Mouse (Mus musculus): ENCODE measurements around the gene Gucd1.
"Not testable (repeated sequence)": the region's sequence is repeated elsewhere in the genome, so short reads cannot be mapped to it uniquely, and the experiment has no call there.

Gucd1 gene

GRCm38 (mm10) chr10:75535423-75535822, 17.7 kb upstream of the Gucd1 start:
- no peak for DNase-seq (ENCODE audit: low spot score in 2 of 2)

DNA sequence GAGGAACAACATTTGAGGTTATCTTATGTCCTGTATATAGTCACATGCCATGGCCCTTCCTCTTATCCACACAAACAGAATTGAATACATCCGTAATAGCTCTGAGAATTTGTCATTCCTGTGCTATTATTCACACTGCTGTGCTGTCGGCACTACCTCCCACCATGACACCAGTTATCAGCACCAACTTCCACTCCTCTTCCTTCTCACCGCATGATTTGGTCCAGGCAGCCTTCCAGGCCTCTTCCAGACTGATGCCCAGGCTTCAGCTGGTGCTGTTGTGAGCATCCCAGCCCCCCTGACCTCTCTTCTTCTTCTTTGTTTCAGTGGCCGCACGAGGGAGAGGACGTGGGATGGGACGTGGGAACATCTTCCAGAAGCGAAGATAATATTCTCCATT, 17.2 kb upstream of the Gucd1 start:
- no peak for DNase-seq (ENCODE audit: low spot score in 2 of 2)

DNA sequence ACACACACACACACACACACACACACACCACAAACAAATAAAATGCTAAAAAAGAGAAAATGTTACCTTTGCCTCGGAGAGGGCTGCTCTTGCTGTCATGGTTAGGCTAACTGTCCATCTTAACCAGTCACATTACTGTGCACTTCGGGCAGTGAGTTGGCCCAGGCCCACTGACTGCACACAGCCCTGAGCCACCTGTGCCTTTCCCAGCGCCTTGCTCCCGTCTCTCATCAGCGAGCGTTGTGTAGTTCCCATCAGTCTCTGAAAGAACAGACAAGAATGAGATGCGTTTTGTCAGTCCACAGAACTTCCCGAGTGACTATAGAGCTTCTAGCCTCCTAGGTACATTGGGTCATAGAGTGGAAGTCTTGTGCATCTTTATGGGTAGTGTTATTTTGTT, 16.4 kb upstream of the Gucd1 start:
- DNase-seq (ENCODE audit: low spot score in 2 of 2): no peak

GRCm38 (mm10) chr10:75531532-75532090, 13.8 kb upstream of the Gucd1 start:
- DNase-seq (ENCODE audit: low spot score in 2 of 2): peak; percentile 49

DNA sequence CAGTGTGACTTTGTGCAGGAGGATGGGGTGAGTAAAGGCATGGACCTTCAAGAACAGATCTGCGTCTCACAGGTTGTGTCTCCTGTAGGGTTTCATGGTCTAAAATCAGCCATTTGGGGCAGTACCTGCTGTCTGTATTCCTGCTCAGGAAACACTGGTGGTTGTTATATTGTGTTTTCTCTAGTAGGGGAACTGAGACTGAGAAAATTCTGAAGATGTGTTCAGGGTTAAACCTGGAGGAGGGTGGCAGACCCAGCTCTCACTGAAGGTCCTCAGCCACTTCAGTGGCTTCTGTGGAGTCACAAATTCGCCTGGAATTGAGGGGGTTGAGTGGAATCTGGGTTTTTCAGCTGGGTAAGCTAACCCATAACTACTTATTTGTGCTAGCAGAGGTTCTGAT, 12.6 kb upstream of the Gucd1 start:
- DNase-seq (ENCODE audit: low spot score in 2 of 2): no peak

DNA sequence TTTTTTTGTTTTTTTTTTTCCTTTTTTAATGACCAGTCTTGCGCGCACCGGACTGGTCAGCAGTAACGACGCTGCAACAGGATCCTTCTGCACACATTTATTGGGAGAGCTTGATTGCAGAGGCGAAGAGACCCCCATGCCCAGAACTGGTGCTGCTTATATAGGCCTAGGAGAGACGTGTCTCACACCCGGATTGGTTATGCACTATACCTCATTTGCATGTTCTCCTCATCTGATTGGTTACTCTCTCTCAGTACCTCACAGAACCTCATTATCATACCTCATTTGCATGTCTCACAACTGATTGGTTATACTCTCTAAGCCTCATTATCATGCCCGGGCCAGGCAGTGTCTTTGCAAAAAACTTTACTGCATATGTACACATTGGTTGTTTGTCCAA, 7.7 kb upstream of the Gucd1 start:
- DNase-seq (ENCODE audit: low spot score in 2 of 2): not testable (repeated sequence)

GRCm38 (mm10) chr10:75521643-75522042, 3.9 kb upstream of the Gucd1 start:
- DNase-seq (ENCODE audit: low spot score in 2 of 2): no peak

DNA sequence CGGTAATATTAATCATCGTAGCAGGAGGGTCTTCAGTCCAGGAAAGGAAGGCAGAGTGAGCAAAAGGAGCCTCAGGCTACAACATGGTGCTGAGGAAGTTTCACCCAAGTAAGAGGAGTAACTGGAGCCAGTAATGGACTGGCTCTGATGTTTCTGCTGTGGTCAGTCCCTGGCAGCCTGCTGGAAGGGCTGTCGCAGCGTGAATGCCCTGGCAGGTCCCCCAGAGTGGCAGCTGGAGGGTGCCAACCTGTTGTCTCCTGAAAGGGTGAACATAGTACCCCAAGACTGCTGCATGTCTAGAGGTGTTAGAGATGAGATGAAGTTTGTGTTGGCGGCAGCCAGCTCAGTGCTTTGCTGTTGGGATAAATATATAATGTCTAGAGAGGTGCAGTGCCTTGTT, 2.8 kb upstream of the Gucd1 start:
- no peak for DNase-seq (ENCODE audit: low spot score in 2 of 2)

GRCm38 (mm10) chr10:75517073-75517757, 557 bp downstream of the Gucd1 start, which contains the start of gene Snrpd3:
TSS of gene Snrpd3 (plus strand) at chr10:75517551.
- DNase-seq (ENCODE audit: low spot score in 2 of 2): peak; percentile 91 to 92

DNA sequence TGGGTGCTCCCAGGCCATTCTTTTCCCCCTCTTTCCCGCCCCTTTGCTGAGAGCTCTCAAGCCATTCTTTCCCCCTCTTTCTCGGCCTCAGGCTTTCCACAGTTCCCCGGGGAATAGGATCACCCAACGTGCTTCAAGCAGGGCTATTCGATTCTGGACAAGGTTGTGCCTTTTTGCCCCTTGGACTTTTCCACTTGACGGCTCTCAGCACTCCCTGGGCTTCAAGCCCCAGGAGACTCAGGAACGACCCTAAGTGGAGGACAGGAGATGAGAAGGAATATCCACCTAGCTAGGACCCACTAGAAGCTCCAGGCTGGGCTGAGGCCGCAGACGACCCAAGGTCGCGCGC, 1.1 kb downstream of the Gucd1 start:
- no peak for DNase-seq (ENCODE audit: low spot score in 2 of 2)

- DNase-seq (ENCODE audit: low spot score in 2 of 2): no peak
Observed at GRCm38 (mm10) chr10:75516038-75516723, 1.6 kb downstream of the Gucd1 start.

DNA sequence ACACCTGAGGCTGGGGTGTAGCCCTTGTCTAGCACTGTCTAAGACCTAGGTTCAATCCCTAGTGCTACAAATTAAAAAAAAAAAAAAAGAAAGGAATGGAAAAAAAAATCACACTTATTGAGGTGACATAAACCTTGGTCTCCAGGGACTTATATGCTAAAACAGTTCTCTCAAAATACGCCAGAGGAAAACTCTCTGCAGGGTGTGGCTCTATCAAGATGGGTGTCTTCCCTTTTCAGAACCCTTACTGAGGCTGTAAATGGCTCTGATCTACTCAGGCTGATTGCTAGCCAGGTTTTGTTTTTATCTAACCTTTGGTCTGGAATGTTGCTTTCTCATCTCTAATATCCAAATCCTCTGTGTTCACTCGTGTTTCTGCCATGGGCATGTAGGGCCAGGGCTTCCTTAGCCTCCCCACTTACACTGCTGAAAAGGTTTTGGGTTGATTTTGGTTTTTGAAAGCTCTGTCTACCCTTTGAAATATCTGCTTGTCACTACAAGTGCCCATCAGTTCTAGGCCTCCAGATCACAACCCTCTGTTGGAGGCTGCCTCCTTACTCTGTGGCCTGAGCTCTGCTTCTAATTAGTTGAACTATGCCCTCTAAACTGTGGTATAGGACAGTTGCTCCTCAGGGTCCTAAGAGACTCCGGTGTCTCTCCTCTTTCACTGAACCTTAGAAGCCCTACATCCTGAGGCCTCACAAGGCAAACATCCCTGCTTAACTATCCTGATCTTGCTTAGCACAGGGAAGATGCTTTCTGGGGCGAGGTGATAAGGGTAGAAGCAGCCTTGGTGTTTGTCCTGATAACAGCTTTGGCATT, 2.3 kb downstream of the Gucd1 start:
- no peak for DNase-seq (ENCODE audit: low spot score in 2 of 2)

DNA sequence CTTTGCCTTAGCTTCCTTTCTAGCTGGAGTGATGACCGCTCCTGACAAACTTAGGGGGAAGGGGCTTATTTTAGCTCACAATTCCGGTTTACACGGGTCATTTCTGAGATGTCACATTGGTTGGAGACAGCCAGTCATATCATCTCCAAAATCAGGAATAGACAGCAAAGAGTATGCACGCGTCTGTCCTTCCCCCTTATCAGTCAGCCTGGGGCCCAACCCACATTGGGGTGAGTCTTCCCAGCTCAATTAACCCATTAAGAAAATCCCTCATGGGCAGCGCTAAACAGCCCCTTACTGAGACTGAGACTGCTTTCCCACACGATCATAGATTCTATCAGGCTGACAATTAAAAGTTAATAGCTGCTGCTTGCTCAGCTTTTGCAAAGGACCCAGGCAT, 3.4 kb downstream of the Gucd1 start:
- no peak for DNase-seq (ENCODE audit: low spot score in 2 of 2)

- no peak for DNase-seq (ENCODE audit: low spot score in 2 of 2)
Observed at GRCm38 (mm10) chr10:75513306-75514067, 4.3 kb downstream of the Gucd1 start.

GRCm38 (mm10) chr10:75512796-75513195, 5.0 kb downstream of the Gucd1 start:
- no peak for DNase-seq (ENCODE audit: low spot score in 2 of 2)

DNA sequence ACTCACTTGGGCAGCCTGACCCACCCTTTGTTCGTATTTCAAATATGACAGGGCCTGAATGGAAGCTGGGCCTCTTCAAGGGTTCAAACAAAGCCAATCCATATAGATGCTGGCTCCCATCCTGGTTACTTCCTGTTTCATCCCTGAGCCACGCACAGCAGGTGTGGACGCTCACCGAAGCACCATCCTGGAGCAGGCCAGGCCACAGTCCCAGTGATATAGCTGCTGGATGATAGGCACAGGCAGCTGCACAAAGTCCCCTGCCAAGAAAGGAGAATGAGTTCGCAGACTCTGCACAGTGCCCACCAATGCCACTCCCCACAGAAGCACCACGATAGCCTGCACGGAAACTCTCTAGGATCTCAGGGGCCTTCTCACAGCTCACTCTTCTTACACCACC, 5.9 kb downstream of the Gucd1 start:
- no peak for DNase-seq (ENCODE audit: low spot score in 2 of 2)

GRCm38 (mm10) chr10:75511060-75511459, 6.7 kb downstream of the Gucd1 start:
- DNase-seq (ENCODE audit: low spot score in 2 of 2): no peak

GRCm38 (mm10) chr10:75510446-75510845, 7.3 kb downstream of the Gucd1 start:
- DNase-seq (ENCODE audit: low spot score in 2 of 2): no peak

DNA sequence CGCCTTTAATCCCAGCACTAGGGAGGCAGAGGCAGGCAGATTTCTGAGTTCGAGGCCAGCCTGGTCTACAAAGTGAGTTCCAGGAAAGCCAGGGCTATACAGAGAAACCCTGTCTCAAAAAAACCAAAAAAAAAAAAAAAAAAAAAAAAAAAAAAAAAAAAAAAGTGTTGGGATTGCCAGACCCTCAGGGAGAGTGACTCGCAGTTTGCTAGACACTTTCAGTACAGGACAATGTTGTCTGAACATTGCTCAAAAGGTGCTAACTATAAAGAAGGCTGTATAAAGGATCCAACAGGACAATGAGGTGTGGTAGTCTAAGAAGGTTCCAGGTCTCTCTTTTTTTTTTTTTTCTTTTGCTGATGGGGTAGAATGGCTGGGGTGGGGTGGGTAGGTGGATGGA, 11.8 kb downstream of the Gucd1 start:
- DNase-seq (ENCODE audit: low spot score in 2 of 2): not testable (repeated sequence)

DNA sequence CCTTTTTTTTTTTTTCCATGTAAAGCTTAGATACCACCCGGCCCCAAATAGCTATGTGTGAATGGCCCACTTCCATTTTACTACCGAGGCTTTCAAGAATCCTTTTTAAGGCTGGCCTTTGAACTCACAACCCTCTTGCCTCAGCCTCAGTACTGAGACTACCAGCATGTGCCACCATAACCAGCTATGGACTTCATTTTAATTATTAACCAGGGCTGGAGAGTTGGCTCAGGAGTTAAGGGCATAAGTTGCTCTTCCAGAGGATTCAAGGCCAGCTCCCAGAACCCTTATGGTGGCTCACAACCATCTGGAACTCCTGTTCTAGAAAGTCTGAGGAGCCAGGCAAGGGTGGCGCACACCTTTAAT, 12.7 kb downstream of the Gucd1 start:
- no peak for DNase-seq (ENCODE audit: low spot score in 2 of 2)

DNA sequence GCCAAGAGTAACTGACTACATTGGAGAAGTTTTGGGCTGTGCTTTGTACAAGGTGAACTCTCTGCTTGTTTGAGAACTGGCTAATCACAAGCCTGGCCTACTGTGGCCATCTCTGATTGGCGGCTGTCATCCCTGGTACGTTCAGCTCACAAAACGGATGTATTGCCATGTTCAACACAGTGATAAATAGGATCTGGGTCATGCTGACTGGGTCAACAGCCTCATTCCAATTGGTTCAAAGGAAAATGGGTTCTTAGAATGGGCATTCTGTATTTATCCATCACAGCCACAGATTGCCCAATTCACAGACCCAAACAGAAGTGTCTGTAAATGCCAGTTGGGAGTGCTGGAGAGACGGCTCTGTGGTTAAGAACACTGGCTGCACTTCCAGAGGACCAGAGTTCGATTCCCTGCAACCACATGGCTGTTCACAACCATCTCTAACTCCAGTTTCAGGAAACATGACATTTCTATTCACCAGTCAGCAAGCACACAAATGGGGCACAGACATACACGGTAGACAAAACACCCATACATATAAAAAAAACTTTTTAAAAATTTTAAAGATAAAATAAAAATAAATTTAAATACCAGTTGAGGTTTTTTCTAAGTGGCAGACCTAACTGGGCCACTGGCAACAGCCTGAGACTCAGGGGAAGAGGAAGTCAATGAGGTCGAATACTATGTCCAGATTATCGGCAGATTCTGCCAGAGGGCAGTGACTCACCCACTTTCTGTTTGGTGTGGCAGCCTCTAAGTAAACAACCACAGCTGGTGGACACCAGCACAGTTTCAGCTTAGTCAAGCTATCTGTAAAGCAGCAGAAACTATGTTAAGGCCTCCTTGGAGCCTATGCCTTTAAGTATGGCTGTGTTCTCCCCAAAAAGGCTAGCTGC, 13.3 kb downstream of the Gucd1 start:
- no peak for DNase-seq (ENCODE audit: low spot score in 2 of 2)

Measured in thymus, postnatal 10 days (tissue).